Mouse (Mus musculus): ENCODE measurements around the gene Erf. TPM values are rescaled to one million over a fixed set of nuclear protein-coding genes. Genes with fewer than 3 reads are reported as not detected.

Erf gene
- polyA plus RNA-seq, 1 experiment: 37.0 TPM

DNA sequence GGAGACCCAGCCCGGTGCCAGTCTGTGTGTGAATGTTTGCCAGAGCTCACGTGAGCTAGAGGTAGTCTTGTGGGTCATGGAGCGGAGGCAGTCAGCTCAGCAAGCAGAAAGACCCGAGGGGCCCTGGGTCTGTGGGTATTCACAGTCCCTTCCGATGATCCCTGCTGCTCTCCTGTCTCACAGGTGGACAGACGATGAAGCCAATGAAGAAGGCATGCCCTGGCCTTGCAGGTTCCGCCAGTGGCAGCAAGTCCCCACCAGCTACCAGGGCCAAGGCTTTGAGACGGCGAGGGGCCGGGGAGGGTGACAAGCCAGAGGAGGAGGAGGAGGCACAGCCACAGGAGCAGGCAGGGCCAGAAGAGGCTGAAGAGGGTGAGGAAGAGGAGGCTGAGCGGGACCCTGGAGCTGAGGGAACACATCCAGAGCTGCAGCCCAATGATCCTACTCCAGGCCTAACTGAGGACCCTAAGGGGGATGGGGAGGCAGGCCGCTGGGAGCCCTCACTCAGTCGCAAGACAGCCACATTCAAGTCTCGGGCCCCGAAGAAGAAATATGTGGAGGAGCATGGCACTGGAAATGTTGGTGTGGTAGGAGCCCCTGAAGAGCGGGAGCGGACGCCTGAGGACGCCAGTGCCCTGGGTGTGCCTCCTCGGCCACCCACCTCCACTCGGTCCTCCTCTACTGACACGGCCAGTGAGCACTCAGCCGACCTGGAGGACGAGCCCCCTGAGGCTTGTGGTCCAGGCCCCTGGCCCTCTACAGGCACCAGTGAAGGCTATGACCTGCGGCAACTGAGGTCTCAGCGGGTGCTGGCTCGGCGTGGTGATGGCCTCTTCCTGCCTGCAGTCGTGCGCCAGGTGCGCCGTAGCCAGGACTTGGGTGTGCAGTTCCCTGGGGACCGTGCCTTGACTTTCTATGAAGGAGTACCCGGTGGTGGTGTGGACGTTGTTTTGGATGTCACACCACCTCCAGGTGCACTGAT lies 20.4 kb upstream of the Erf start:
- no peak overlapping the region for H3K4me3 ChIP-seq (ENCODE audit: insufficient read depth, low read depth, low read length)
- TF ChIP-seq CTCF (conservative IDR thresholded peaks at IDR 0.05; ENCODE audit: insufficient read depth, insufficient read length, low read depth, low read length) (no peak), POLR2A (IDR thresholded peaks at IDR 0.05; ENCODE audit: low read depth, low read length) (no peak)
- DNase-seq: no peak
- 75% methylated on average over 35 of the region's 35 CpGs for WGBS
- no peaks in the 10 kb centered on the region for H3K27me3 ChIP-seq (replicated peaks; ENCODE audit: control insufficient read depth, insufficient read depth, low read length)
- H3K27ac ChIP-seq (ENCODE audit: insufficient read depth, low read depth, low read length): no peak overlapping the region
- H3K36me3 ChIP-seq (ENCODE audit: control insufficient read depth, insufficient read depth, low read length): no peaks in the 10 kb centered on the region
- peaks cover 9% of the 10 kb centered on the region for H3K4me1 ChIP-seq (ENCODE audit: control insufficient read depth, insufficient read depth, low read length)

DNA sequence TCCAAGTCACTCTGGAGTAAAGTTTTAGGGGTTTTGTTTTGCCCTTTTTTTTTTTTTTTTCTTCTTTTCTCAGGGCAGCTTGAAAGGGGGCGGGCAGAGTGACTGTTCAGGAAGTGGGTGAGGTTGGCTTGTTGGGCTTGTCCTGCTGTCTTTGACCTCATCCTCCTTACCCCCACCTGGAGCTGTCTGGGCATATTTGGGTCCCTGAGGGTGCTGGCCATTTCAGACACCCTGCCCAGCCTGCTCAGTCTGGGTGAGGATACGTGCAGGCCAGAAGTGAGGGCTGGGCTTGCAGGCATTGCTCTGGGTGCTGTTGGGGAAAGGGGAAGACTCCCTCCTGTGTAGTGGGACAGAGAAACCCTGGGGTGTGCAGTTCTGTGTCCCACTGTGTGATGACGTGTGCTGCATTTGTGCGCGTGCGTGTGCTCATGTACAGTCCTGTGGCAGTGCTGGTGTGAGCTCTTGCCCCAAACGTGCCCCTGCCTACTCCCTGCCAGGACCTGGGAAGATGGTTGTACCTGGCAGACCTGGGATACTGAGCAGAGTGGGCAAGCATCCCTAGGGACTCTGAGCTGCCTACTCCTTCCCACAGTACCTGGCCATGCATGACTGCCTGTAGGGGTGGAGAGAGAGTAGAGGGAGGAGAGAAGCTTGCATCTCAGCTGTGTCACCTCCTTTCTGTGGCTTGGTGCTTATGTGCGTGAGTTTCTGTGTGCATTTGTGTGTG lies 19.1 kb upstream of the Erf start:
- H3K4me3 ChIP-seq (ENCODE audit: insufficient read depth, low read depth, low read length): no peak overlapping the region
- peak; percentile 63 for DNase-seq
- peaks cover 9% of the 10 kb centered on the region for H3K4me1 ChIP-seq (ENCODE audit: control insufficient read depth, insufficient read depth, low read length)
- H3K27ac ChIP-seq (ENCODE audit: insufficient read depth, low read depth, low read length): no peak overlapping the region
- WGBS: 39% methylated on average over 8 of the region's 8 CpGs
- H3K27me3 ChIP-seq (replicated peaks; ENCODE audit: control insufficient read depth, insufficient read depth, low read length): no peaks in the 10 kb centered on the region
- TF ChIP-seq CTCF (conservative IDR thresholded peaks at IDR 0.05; ENCODE audit: insufficient read depth, insufficient read length, low read depth, low read length) (no peak), POLR2A (IDR thresholded peaks at IDR 0.05; ENCODE audit: low read depth, low read length) (no peak)
- H3K36me3 ChIP-seq (ENCODE audit: control insufficient read depth, insufficient read depth, low read length): no peaks in the 10 kb centered on the region

GRCm38 (mm10) chr7:25269029-25269428 lies 18.5 kb upstream of the Erf start:
- TF ChIP-seq CTCF (conservative IDR thresholded peaks at IDR 0.05; ENCODE audit: insufficient read depth, insufficient read length, low read depth, low read length) (no peak), POLR2A (IDR thresholded peaks at IDR 0.05; ENCODE audit: low read depth, low read length) (no peak)
- 18% methylated on average over 4 of the region's 4 CpGs for WGBS
- no peaks in the 10 kb centered on the region for H3K36me3 ChIP-seq (ENCODE audit: control insufficient read depth, insufficient read depth, low read length)
- H3K27me3 ChIP-seq (replicated peaks; ENCODE audit: control insufficient read depth, insufficient read depth, low read length): no peaks in the 10 kb centered on the region
- H3K27ac ChIP-seq (ENCODE audit: insufficient read depth, low read depth, low read length): peak overlapping the region; percentile 21; the same call in 1 of the 2 replicates
- peak overlapping the region; percentile 77 for H3K4me3 ChIP-seq (ENCODE audit: insufficient read depth, low read depth, low read length)
- no peak for DNase-seq
- peaks cover 9% of the 10 kb centered on the region for H3K4me1 ChIP-seq (ENCODE audit: control insufficient read depth, insufficient read depth, low read length)

DNA sequence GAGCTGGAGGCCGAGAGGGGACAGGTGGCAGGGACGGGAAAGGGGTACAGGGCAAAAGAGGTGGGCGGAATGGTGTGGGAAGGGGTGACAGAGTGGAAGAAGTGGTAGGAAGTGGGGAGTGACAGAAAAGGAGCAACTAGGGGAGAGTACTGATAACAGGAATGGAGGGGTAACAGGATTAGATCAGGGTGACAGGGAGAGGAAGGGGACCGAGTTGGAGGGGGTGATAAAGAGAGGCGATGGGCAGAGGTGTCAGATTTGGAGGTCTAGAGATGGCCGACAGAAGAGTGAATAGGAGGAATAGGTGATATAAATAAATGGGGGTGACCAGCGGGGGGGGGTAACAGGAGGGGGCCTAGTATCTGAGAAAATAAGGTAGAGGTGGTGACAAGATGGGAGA lies 18.0 kb upstream of the Erf start:
- no peak for DNase-seq
- Histone ChIP-seq H3K4me1 (ENCODE audit: control insufficient read depth, insufficient read depth, low read length) (peaks cover 9% of the 10 kb centered on the region), H3K36me3 (ENCODE audit: control insufficient read depth, insufficient read depth, low read length) (no peaks in the 10 kb centered on the region), H3K27me3 (replicated peaks; ENCODE audit: control insufficient read depth, insufficient read depth, low read length) (no peaks in the 10 kb centered on the region), H3K4me3 (ENCODE audit: insufficient read depth, low read depth, low read length) (peak overlapping the region; percentile 77), H3K27ac (ENCODE audit: insufficient read depth, low read depth, low read length) (peak overlapping the region; percentile 63)
- WGBS: 2% methylated on average over 7 of the region's 7 CpGs
- TF ChIP-seq POLR2A (IDR thresholded peaks at IDR 0.05; ENCODE audit: low read depth, low read length): no peak
- no peak for TF ChIP-seq CTCF (conservative IDR thresholded peaks at IDR 0.05; ENCODE audit: insufficient read depth, insufficient read length, low read depth, low read length)

GRCm38 (mm10) chr7:25267751-25268463 lies 17.3 kb upstream of the Erf start:
- Histone ChIP-seq H3K27me3 (replicated peaks; ENCODE audit: control insufficient read depth, insufficient read depth, low read length) (no peaks in the 10 kb centered on the region), H3K27ac (ENCODE audit: insufficient read depth, low read depth, low read length) (peak overlapping the region; percentile 98), H3K36me3 (ENCODE audit: control insufficient read depth, insufficient read depth, low read length) (no peaks in the 10 kb centered on the region), H3K4me1 (ENCODE audit: control insufficient read depth, insufficient read depth, low read length) (peaks cover 9% of the 10 kb centered on the region), H3K4me3 (ENCODE audit: insufficient read depth, low read depth, low read length) (peak overlapping the region; percentile 77)
- TF ChIP-seq CTCF (conservative IDR thresholded peaks at IDR 0.05; ENCODE audit: insufficient read depth, insufficient read length, low read depth, low read length): no peak
- no peak for TF ChIP-seq POLR2A (IDR thresholded peaks at IDR 0.05; ENCODE audit: low read depth, low read length)
- WGBS: under 1% methylated on average over 33 of the region's 33 CpGs
- peak; percentile 100 for DNase-seq

GRCm38 (mm10) chr7:25267301-25267750 lies 16.8 kb upstream of the Erf start, which contains the start of gene Cic:
Gene Cic, plus strand, starts transcription at chr7:25267704.
- TF ChIP-seq POLR2A (IDR thresholded peaks at IDR 0.05; ENCODE audit: low read depth, low read length) (no peak), CTCF (conservative IDR thresholded peaks at IDR 0.05; ENCODE audit: insufficient read depth, insufficient read length, low read depth, low read length) (no peak)
- Histone ChIP-seq H3K4me3 (ENCODE audit: insufficient read depth, low read depth, low read length) (peak within 1 kb of the TSS; percentile 77), H3K4me1 (ENCODE audit: control insufficient read depth, insufficient read depth, low read length) (peaks cover 9% of the 10 kb centered on the region), H3K36me3 (ENCODE audit: control insufficient read depth, insufficient read depth, low read length) (no peaks in the 10 kb centered on the region), H3K27ac (ENCODE audit: insufficient read depth, low read depth, low read length) (peak within 1 kb of the TSS; percentile 98), H3K27me3 (replicated peaks; ENCODE audit: control insufficient read depth, insufficient read depth, low read length) (no peaks in the 10 kb centered on the region)
- DNase-seq: peak; percentile 100
- WGBS: 0% methylated on average over 29 of the region's 29 CpGs

Measured in kidney, adult 2 months (tissue).